Mouse (Mus musculus) forebrain, embryonic 12.5 days (tissue): ENCODE measurements around the gene Trpv4. TPM values are rescaled to one million over a fixed set of nuclear protein-coding genes. Genes with fewer than 3 reads are reported as not detected.

ENCODE experiments used
- ATAC-seq: fragments of 200-750 bp; cut with Nextera tagmentation; 2 replicates; pipeline ENCODE4 v1.8.0; 2017; ENCODE audit warnings: moderate TSS enrichment; ENCODE audit not compliant: low FRiP score
- H3K27ac ChIP-seq: fragments of 300-500 bp; sonication (generic); 2 replicates; pipeline ENCODE4 v1.5.1; 2016; ENCODE audit warnings: mild to moderate bottlenecking
- H3K27me3 ChIP-seq: fragments of 300-500 bp; sonication (generic); 2 replicates; pipeline ENCODE4 v1.6.1; 2016; ENCODE audit warnings: mild to moderate bottlenecking
- H3K36me3 ChIP-seq: fragments of 300-500 bp; sonication (generic); replicated peaks from 2 replicates; pipeline ENCODE4 v1.6.1; 2016; ENCODE audit warnings: mild to moderate bottlenecking
- H3K4me1 ChIP-seq: fragments of 300-500 bp; sonication (generic); 2 replicates; pipeline ENCODE4 v1.6.1; 2016
- H3K4me2 ChIP-seq: fragments of 300-500 bp; sonication (generic); 2 replicates; pipeline ENCODE4 v1.6.1; 2016; ENCODE audit warnings: mild to moderate bottlenecking, moderate library complexity
- H3K4me3 ChIP-seq: fragments of 300-500 bp; sonication (generic); replicated peaks from 2 replicates; pipeline ENCODE4 v1.5.1; 2016; ENCODE audit warnings: mild to moderate bottlenecking
- H3K9ac ChIP-seq: fragments of 300-500 bp; sonication (generic); 2 replicates; pipeline ENCODE4 v1.6.1; 2016; ENCODE audit warnings: mild to moderate bottlenecking
- H3K9me3 ChIP-seq: fragments of 300-500 bp; sonication (generic); 2 replicates; pipeline ENCODE4 v1.6.1; 2016
- WGBS: fragments of 180-500 bp; shearing (Covaris S2); methylation state at CpG from one replicate; pipeline ENCODE4 v1.1.7; 2016; 5-methylcytosine and 5-hydroxymethylcytosine counted together
- polyA plus RNA-seq: library from polyadenylated mRNA; unstranded; fragments of >200 nt; fragmentation: Nextera tagmentation; extraction: Ambion mirVana; gene quantifications from 2 replicates; pipeline ENCODE4 v1.2.1, GENCODE M21; 2016

The Trpv4 gene
- polyA plus RNA-seq, 1 experiment from 2014 or later, result 0.69 TPM

GRCm38 (mm10) chr5:114687901-114688300 is 29.7 kb upstream of the Trpv4 start:
- peaks cover 25% of the 10 kb centered on the region for H3K4me1 ChIP-seq
- H3K9me3 ChIP-seq, result no peaks in the 10 kb centered on the region
- ATAC-seq, result no peak
- no peaks in the 10 kb centered on the region for H3K36me3 ChIP-seq
- H3K27ac ChIP-seq, result no peak overlapping the region
- peaks cover 3% of the 10 kb centered on the region; the same call in 1 of the 2 replicates for H3K27me3 ChIP-seq
- H3K4me3 ChIP-seq, result no peak overlapping the region
- no peak overlapping the region for H3K4me2 ChIP-seq
- H3K9ac ChIP-seq, result no peak overlapping the region

DNA sequence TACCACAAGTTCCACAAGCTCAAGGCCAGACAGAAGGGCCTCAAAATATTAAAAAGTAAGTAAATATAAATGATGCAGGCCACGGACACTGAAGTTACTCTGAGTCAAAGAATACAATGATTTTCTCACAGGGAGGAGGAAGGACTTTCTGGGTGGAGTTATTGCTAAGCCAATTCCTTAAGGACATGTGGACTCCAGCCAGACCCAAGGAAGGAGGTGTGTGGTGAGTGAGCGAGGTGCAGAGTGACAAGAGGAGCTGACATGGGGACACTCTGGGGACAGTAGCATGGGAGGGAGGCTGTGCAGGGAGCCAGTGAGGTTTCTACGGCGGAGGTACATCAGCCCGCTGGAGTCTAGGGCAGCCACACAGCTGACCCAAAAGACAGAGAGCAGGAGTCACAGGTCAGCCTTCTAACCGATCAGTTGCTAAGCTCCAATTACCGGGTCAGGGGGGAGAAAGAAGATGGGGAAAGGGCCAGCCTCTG is 28.5 kb upstream of the Trpv4 start:
- no peaks in the 10 kb centered on the region for H3K36me3 ChIP-seq
- WGBS, result 78% methylated on average over 7 of the region's 7 CpGs
- H3K27ac ChIP-seq, result no peak overlapping the region
- ATAC-seq, result no peak
- peaks cover 26% of the 10 kb centered on the region for H3K4me1 ChIP-seq
- H3K4me2 ChIP-seq, result no peak overlapping the region
- H3K9ac ChIP-seq, result no peak overlapping the region
- H3K4me3 ChIP-seq, result no peak overlapping the region
- H3K9me3 ChIP-seq, result no peaks in the 10 kb centered on the region
- peaks cover 3% of the 10 kb centered on the region; the same call in 1 of the 2 replicates for H3K27me3 ChIP-seq

DNA sequence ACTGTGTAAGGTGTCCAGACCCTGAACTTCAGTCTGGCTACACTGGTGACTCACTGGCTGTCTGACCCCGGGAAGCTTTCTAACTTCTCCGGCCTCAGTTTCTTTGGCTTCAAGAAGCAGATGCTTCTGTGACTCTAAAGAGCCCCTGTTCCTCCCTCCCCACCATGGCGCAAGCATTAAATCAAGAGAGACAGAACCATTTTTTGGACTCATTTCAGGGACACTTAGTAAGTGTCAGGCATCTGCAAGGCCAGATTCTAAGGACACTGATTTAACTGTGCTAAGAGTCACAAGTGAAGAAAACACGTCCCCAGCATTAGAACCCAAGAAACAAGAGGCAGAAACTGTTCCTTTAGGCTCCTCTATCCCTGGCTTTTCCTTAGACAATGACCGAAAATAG is 27.8 kb upstream of the Trpv4 start:
- Histone ChIP-seq H3K4me3 (no peak overlapping the region), H3K4me2 (no peak overlapping the region), H3K36me3 (no peaks in the 10 kb centered on the region), H3K27me3 (peaks cover 3% of the 10 kb centered on the region; the same call in 1 of the 2 replicates), H3K4me1 (peaks cover 22% of the 10 kb centered on the region), H3K27ac (no peak overlapping the region), H3K9ac (no peak overlapping the region), H3K9me3 (no peaks in the 10 kb centered on the region)
- no peak for ATAC-seq
- 91% methylated on average over 5 of the region's 5 CpGs for WGBS

DNA sequence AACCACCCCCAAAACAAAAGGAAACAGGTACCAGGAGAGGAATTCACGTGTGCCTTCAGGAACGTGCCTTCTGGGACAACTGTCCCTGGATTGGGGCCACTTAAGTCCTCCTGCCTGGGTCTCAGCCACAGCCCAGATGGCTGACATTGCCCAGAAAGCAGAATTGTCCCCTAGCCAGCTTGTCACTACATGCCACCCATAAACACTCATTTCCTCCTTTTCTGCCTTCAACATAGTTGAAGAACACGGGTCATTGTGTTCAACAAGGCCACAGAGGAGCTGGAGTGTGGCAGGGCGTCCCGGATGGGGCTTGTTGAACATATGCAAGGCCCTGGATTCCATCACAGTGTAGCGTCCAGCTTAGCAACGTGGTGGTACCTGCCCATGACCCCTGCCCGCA is 23.5 kb upstream of the Trpv4 start:
- peaks cover 12% of the 10 kb centered on the region for H3K4me1 ChIP-seq

DNA sequence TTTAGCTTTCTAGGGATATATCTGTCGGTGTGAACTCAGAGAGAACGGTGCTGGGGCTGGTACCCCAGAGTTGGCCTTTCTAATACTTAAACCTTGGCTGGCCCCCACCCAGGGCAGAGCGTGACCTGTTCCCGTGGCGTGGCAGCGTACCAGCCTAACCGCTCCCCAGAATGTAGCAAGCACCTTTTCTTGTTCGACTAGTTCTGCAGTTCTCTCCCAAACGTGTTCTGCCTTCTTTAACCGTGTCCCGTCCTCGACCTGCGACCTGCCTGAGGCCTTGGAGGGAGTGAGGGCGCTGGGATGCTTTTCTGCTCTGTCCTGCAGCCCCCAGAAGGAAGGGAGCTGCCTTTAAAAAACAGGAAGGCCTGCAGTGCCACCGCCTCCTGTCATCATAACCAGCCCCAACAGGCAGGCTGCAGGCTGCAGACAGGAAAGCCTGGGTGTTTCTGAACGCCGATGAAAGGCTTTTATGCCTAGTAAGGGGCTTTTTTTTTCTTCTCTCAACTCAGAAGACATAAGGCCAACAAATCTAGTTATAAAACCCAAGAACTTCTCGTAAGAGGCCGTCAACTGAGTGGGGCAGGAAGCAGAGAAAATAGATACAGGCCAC is 22.6 kb upstream of the Trpv4 start:
- WGBS, result 85% methylated on average over 19 of the region's 19 CpGs
- Histone ChIP-seq H3K27me3 (no peaks in the 10 kb centered on the region), H3K9me3 (no peaks in the 10 kb centered on the region), H3K36me3 (peaks cover 15% of the 10 kb centered on the region), H3K4me3 (no peak overlapping the region), H3K9ac (peak overlapping the region; percentile 21; the same call in 1 of the 2 replicates), H3K27ac (peak overlapping the region; percentile 8; the same call in 1 of the 2 replicates), H3K4me2 (no peak overlapping the region), H3K4me1 (peaks cover 12% of the 10 kb centered on the region)
- ATAC-seq, result no peak

More for the DNA sequence above, 23.5 kb upstream of the Trpv4 start:
- Histone ChIP-seq H3K4me2 (no peak overlapping the region), H3K27me3 (no peaks in the 10 kb centered on the region), H3K27ac (no peak overlapping the region), H3K9me3 (no peaks in the 10 kb centered on the region), H3K4me3 (no peak overlapping the region), H3K9ac (no peak overlapping the region), H3K36me3 (peaks cover 7% of the 10 kb centered on the region)
- WGBS, result 87% methylated on average over 8 of the region's 8 CpGs
- ATAC-seq, result no peak

GRCm38 (mm10) chr5:114679841-114680591 is 21.8 kb upstream of the Trpv4 start:
- H3K27me3 ChIP-seq, result no peaks in the 10 kb centered on the region
- ATAC-seq, result no peak
- peak overlapping the region; percentile 43; the same call in 1 of the 2 replicates for H3K9ac ChIP-seq
- 63% methylated on average over 17 of the region's 17 CpGs for WGBS
- peaks cover 18% of the 10 kb centered on the region for H3K36me3 ChIP-seq
- no peak overlapping the region for H3K4me3 ChIP-seq
- H3K27ac ChIP-seq, result no peak overlapping the region
- H3K9me3 ChIP-seq, result no peaks in the 10 kb centered on the region
- H3K4me2 ChIP-seq, result no peak overlapping the region
- H3K4me1 ChIP-seq, result peaks cover 12% of the 10 kb centered on the region

DNA sequence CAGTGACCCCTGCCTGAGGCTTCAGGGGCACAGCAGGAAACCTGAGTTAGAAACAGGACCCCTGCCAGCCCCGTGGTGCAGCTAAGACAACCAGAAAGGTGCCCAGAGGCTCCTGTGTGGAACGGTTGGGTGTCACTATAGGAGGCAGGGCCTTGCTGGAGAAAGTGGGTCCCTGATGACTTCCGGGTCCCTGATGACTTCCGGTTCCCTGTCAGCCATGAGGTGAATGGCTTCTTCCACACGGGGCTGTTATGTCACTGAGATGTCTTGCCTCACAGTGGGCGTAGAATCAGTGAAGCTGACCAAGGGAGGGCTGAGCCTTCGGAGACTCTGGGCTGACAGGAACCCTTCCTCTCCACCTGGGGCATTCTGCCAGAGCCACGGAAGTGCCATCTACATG is 16.4 kb upstream of the Trpv4 start:
- no peak overlapping the region for H3K9ac ChIP-seq
- no peak overlapping the region for H3K4me2 ChIP-seq
- WGBS, result 93% methylated on average over 8 of the region's 8 CpGs
- H3K36me3 ChIP-seq, result peaks cover 39% of the 10 kb centered on the region
- no peak overlapping the region for H3K4me3 ChIP-seq
- H3K9me3 ChIP-seq, result no peaks in the 10 kb centered on the region
- ATAC-seq, result no peak
- H3K27me3 ChIP-seq, result no peaks in the 10 kb centered on the region
- H3K4me1 ChIP-seq, result peaks cover 12% of the 10 kb centered on the region
- no peak overlapping the region for H3K27ac ChIP-seq

GRCm38 (mm10) chr5:114673114-114673513 is 14.9 kb upstream of the Trpv4 start:
- peaks cover 9% of the 10 kb centered on the region; the same call in 1 of the 2 replicates for H3K4me1 ChIP-seq
- no peak for ATAC-seq
- H3K27ac ChIP-seq, result no peak overlapping the region
- H3K27me3 ChIP-seq, result peaks cover 8% of the 10 kb centered on the region; the same call in 1 of the 2 replicates
- H3K9me3 ChIP-seq, result no peaks in the 10 kb centered on the region
- H3K4me3 ChIP-seq, result no peak overlapping the region
- H3K9ac ChIP-seq, result no peak overlapping the region
- WGBS, result 88% methylated on average over 13 of the region's 13 CpGs
- H3K36me3 ChIP-seq, result peaks cover 39% of the 10 kb centered on the region
- H3K4me2 ChIP-seq, result no peak overlapping the region

DNA sequence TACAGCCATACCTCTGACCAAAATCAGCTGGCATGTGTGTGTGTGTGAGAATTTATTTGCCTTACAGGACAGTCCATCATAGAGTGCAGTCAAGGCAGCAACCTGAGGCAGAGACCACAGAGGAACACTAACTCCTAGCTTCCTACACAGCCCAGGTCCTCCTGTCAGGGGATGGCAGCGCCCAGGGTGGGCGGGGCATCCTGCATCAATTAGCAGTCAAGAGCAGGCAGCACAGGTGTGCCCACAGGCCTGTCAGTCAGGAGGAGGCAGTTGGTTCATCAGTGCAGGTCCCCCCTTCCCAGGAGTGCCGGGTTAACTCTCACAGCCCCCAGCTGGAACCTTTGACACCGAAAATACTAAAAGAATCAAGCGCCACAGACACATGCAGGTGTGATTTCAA is 10.8 kb upstream of the Trpv4 start:
- no peak overlapping the region for H3K27ac ChIP-seq

GRCm38 (mm10) chr5:114667228-114667856 is 9.1 kb upstream of the Trpv4 start:
- H3K27ac ChIP-seq, result peak overlapping the region; percentile 48

More for the DNA sequence above, 10.8 kb upstream of the Trpv4 start:
- Histone ChIP-seq H3K4me3 (no peak overlapping the region), H3K27me3 (peaks cover 11% of the 10 kb centered on the region; the same call in 1 of the 2 replicates), H3K9ac (no peak overlapping the region), H3K9me3 (no peaks in the 10 kb centered on the region), H3K4me2 (no peak overlapping the region), H3K4me1 (peaks cover 25% of the 10 kb centered on the region; the same call in 1 of the 2 replicates), H3K36me3 (peaks cover 13% of the 10 kb centered on the region)
- WGBS, result 84% methylated on average over 5 of the region's 5 CpGs
- no peak for ATAC-seq

DNA sequence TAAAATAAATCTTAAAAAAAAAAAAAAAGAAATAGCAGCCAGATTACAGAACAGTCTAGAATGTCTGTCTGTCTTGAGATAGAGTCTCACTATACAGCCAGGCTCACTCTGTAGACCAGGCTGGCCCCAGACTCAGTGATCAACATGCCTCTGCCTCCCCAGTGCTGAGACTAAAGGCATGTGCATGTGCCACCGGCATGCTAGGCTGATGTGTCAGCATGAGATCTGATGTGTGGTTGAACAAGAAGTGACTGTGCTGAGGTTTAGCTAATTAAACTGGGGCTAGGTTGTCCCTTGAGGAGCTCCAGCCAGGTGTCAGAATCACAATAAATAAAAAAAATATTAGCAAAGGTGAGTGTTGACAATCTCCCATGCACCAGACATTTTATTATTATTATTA is 8.4 kb upstream of the Trpv4 start:
- Histone ChIP-seq H3K4me2 (no peak overlapping the region), H3K4me3 (no peak overlapping the region), H3K9me3 (no peaks in the 10 kb centered on the region), H3K27ac (no peak overlapping the region), H3K9ac (no peak overlapping the region), H3K36me3 (no peaks in the 10 kb centered on the region), H3K27me3 (peaks cover 11% of the 10 kb centered on the region), H3K4me1 (peaks cover 25% of the 10 kb centered on the region; the same call in 1 of the 2 replicates)
- ATAC-seq, result no peak
- WGBS, result 68% methylated on average over 1 of the region's 1 CpGs

More at GRCm38 (mm10) chr5:114667228-114667856, 9.1 kb upstream of the Trpv4 start:
- ATAC-seq, result peak; percentile 92
- H3K27me3 ChIP-seq, result peaks cover 11% of the 10 kb centered on the region; the same call in 1 of the 2 replicates
- peak overlapping the region; percentile 33; the same call in 1 of the 2 replicates for H3K9ac ChIP-seq
- peak overlapping the region; percentile 54 for H3K4me2 ChIP-seq
- peak overlapping the region; percentile 29 for H3K4me3 ChIP-seq
- 4% methylated on average over 36 of the region's 36 CpGs for WGBS
- H3K36me3 ChIP-seq, result no peaks in the 10 kb centered on the region
- no peaks in the 10 kb centered on the region for H3K9me3 ChIP-seq
- H3K4me1 ChIP-seq, result peaks cover 25% of the 10 kb centered on the region; the same call in 1 of the 2 replicates

GRCm38 (mm10) chr5:114664750-114665149 is 6.5 kb upstream of the Trpv4 start:
- WGBS, result 69% methylated on average over 7 of the region's 7 CpGs

More at GRCm38 (mm10) chr5:114664750-114665149, 6.5 kb upstream of the Trpv4 start:
- 0 out of 2 replicates have a peak overlapping the region, but pooled peaks have one; percentile 19 for H3K27ac ChIP-seq
- no peak overlapping the region; the same call in 1 of the 2 replicates for H3K9ac ChIP-seq
- peaks cover 25% of the 10 kb centered on the region for H3K27me3 ChIP-seq
- no peak for ATAC-seq
- H3K9me3 ChIP-seq, result no peaks in the 10 kb centered on the region
- no peak overlapping the region for H3K4me3 ChIP-seq
- H3K4me1 ChIP-seq, result peaks cover 17% of the 10 kb centered on the region; the same call in 1 of the 2 replicates
- H3K36me3 ChIP-seq, result no peaks in the 10 kb centered on the region
- H3K4me2 ChIP-seq, result no peak overlapping the region
